Mouse (Mus musculus) c-Kit-positive CD71-positive TER-119-positive erythroid progenitor cells, embryonic 14.5 days (primary cell): ENCODE measurements around the gene Tlx2.

Experiments used
- DNase-seq: peaks from one replicate; pipeline ENCODE4 v3.0.0-alpha.2; 2013; ENCODE audit warnings: low spot score

Gene Tlx2

GRCm38 (mm10) chr6:83070247-83070310, at the start of gene Tlx2:
Tlx2 (minus strand) TSS chr6:83070293.
- DNase-seq = no peak

GRCm38 (mm10) chr6:83119734-83120051, 49.6 kb upstream of the Tlx2 start:
- no peak for DNase-seq

GRCm38 (mm10) chr6:83118825-83119733, 49.0 kb upstream of the Tlx2 start:
- no peak for DNase-seq

GRCm38 (mm10) chr6:83118369-83118768, 48.3 kb upstream of the Tlx2 start:
- DNase-seq = no peak

DNA sequence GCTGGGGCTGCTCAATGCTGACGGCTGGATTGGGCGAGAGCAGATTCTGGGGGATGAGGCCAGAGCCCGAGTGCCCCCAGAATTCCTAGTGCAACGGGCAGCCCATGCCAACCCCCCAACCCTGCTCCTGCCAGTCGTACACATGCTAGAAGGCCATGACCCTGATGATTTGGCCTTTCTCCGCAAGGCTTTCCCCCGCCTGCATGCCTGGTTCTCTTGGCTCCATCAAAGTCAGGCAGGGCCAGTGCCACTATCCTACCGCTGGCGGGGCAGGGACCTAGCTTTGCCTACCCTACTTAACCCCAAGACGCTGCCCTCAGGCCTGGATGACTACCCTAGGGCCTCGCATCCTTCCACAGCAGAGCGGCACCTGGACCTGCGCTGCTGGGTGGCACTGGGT, 47.5 kb upstream of the Tlx2 start:
- no peak for DNase-seq

DNA sequence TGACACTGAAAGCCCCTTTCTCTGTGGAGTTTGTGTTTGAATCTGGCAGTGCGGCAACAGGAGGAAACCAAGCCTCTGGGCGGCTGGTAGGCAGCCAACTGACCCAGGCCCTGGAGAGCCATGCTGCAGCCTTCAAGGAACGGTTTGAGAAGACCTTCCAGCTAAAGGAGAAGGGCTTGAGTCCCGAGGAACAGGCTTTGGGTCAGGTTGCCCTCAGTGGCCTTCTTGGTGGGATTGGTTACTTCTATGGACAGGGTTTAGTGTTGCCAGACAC, 47.0 kb upstream of the Tlx2 start:
- no peak for DNase-seq

- no peak for DNase-seq
These were observed 46.5 kb upstream of the Tlx2 start for GRCm38 (mm10) chr6:83116373-83117164.

DNA sequence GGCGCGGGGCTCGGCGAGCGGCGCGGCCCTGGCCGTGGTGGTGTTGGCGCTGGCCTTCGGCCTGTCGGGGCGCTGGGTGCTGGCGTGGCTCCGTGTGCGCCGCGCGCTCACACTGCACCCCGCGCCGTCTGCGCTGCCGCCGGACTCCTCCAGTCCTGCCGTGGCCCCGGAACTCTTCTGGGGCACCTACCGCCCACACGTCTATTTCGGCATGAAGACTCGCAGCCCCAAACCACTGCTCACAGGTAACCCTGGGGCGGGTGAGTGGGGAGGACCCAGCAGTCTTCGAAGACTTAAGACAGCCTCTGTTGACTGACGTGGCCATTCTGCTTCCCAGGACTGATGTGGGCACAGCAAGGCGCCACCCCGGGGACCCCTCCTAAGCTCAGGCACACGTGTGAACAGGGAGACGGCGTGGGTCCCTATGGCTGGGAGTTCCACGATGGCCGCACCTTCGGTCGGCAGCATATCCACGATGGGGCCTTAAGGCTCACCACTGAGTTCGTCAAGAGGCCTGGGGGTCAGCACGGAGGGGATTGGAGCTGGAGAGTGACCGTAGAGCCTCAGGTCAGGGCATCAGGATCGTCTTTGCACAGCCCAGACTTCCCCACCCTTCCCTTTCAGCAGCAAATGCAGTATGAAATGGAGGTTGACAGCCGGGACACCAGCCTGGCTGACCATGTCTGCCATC, 45.7 kb upstream of the Tlx2 start:
- no peak for DNase-seq

- DNase-seq = peak; percentile 86
These were observed 45.0 kb upstream of the Tlx2 start, which contains the start of gene Mogs for GRCm38 (mm10) chr6:83115011-83115671. Mogs (plus strand) TSS chr6:83115496.

GRCm38 (mm10) chr6:83111510-83112136, 41.5 kb upstream of the Tlx2 start:
- no peak for DNase-seq

GRCm38 (mm10) chr6:83108762-83109668, 38.9 kb upstream of the Tlx2 start, which contains the start of gene Mrpl53:
Mrpl53 (plus strand) TSS chr6:83109040.
- DNase-seq = no peak

DNA sequence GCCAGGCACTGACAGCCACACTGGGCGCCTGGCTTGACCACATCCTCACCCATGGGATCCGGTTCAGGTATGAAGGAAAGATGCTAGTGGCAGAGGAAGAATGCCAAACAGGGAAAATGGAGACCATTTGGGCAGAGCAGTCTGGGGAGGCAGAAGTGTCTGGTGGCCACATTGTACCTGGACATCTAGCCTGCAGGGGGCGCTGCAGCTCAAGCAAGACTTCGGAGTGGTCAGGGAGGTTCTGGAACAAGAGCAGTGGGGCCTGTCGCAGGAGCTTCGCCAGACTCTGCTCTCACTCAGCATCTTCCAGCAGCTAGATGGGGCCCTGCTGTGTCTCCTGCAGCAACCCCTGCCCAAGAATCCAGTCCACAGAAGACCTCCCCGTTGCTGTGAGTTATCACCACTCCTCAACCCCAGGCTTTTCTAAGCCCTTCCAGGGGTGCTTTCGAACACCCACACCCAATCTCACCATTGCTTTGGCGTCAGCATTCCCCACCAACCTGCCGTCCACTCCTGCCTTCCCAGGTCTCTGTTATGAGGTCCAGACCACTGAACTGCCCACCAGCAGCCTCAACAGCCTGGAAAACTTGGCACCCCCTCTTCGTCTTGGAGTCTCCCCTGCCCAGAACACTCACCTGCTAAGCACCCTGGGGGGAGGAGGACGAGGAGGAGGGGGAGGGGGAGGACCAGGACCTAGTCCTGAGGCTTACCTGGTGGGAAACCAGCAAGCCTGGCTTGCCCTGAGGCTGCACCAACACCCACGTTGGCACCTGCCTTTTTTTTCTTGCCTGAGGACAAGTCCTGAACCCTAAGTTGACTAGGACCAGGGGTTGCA, 37.7 kb upstream of the Tlx2 start:
- DNase-seq = peak; percentile 83

GRCm38 (mm10) chr6:83104158-83104557, 34.1 kb upstream of the Tlx2 start:
- no peak for DNase-seq

- no peak for DNase-seq
These were observed 33.1 kb upstream of the Tlx2 start for GRCm38 (mm10) chr6:83103130-83103650.

DNA sequence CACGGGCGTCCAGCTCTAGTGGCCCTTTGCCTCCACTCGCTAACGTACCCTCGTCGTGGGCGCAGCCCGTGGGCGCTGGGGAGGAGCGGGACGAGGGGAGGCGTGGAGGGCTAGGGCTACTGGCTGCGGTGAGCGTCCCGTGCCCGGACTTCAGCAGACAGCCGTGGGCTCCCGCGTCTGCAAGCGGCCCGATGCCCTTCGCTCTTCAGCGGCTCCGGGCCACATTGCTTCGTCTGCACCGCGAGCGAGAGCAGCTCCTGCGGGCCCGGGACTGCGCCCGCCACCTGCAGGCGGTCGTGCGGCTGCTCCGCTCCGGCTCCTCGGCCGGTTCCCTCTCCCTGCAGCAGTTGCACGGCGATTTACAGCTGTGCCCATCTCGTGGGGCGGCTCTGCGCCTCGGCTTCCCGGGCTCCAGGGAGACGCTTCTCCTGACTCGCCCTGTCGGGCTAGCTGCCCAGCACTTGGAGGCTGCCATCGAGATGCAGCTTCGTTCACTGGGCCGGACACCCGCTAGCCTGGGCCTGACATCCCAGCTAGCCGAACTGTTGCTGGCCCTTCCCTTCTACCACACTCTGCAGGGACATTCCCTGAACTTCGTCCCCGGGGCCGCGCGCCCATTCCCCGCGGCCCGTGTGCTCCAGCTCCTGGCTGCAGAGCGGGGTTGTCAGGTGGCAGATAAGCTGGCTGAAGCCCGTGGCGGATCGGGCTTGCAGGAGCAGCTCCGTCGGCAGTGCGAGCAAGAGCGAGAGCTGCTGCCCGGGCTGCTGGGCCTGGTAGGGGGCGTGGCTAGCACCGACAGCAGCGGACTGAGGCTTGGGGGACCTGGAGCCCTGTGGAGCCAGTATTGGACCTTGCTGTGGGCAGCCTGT, 31.8 kb upstream of the Tlx2 start:
- DNase-seq = peak; percentile 62

DNA sequence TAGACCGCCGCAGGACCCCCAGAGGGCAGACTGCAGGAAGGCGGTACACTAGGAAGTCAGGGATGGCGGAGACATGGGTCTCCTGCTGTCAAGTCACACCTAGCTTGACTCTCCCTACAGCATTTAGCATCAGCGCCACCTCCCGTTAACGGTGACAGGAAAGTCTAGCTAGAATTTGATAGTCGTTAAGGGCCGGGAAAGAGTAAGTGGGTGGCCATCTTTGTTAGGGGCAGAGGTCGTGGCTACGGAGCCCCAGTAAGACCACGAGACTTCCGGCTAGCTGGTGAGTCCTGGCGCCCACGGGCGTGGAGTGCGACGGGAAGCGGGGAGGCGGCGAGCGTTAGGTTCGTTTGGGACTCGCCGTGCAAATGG, 31.2 kb upstream of the Tlx2 start, which contains the start of the genes Ccdc142 and Gm42688:
Ccdc142 (plus strand) TSS at position 286 of the 372 bp plus-strand sequence.
Gm42688 (plus strand) TSS at position 302 of the 372 bp plus-strand sequence.
- peak; percentile 86 for DNase-seq

- DNase-seq = no peak
These were observed 28.3 kb upstream of the Tlx2 start for GRCm38 (mm10) chr6:83098411-83098810.

GRCm38 (mm10) chr6:83095968-83096367, 25.9 kb upstream of the Tlx2 start:
- DNase-seq = no peak
